Mouse (Mus musculus) liver, postnatal 0 days (tissue): ENCODE measurements at regions not wholly inside any gene's neighbourhood (a gene's known extent, or its start where the extent isn't known, plus 50 kb on each side); places are given as distances from the start of the nearest gene placed in this dataset.

Experiments
- ATAC-seq: fragments of 200-750 bp; cut with Nextera tagmentation; 2 replicates; pipeline ENCODE4 v1.8.0; 2017; ENCODE audit warnings: mild to moderate bottlenecking, moderate library complexity
- DNase-seq: peaks from one replicate; pipeline ENCODE4 v3.0.0-alpha.2; 2016
- H3K27ac ChIP-seq: fragments of 300-500 bp; sonication (generic); 2 replicates; pipeline ENCODE4 v1.5.1; 2014; ENCODE audit warnings: antibody characterized with exemption, moderate library complexity, mild to moderate bottlenecking, low read depth
- H3K27me3 ChIP-seq: fragments of 300-500 bp; sonication (generic); 2 replicates; pipeline ENCODE4 v1.6.1; 2014; ENCODE audit warnings: low read length, control low read depth, mixed read lengths; ENCODE audit not compliant: insufficient read depth
- H3K36me3 ChIP-seq: fragments of 300-500 bp; sonication (generic); replicated peaks from 2 replicates; pipeline ENCODE4 v1.6.1; 2014; ENCODE audit warnings: mild to moderate bottlenecking, control low read depth, low read length, moderate library complexity, mixed read lengths; ENCODE audit not compliant: insufficient read depth
- H3K4me1 ChIP-seq: fragments of 300-500 bp; sonication (generic); 2 replicates; pipeline ENCODE4 v1.6.1; 2014; ENCODE audit warnings: antibody characterized with exemption, mild to moderate bottlenecking, control low read depth; ENCODE audit not compliant: insufficient read depth
- H3K4me2 ChIP-seq: fragments of 300-500 bp; sonication (generic); 2 replicates; pipeline ENCODE4 v1.6.1; 2014; ENCODE audit warnings: low read depth, mild to moderate bottlenecking, low read length, moderate library complexity, mixed read lengths
- H3K4me3 ChIP-seq: fragments of 300-500 bp; sonication (generic); 2 replicates; pipeline ENCODE4 v1.5.1; 2014; ENCODE audit warnings: low read depth, low read length
- H3K9ac ChIP-seq: fragments of 300-500 bp; sonication (generic); replicated peaks from 2 replicates; pipeline ENCODE4 v1.6.1; 2014; ENCODE audit warnings: mild to moderate bottlenecking, moderate library complexity
- H3K9me3 ChIP-seq: fragments of 300-500 bp; sonication (generic); 2 replicates; pipeline ENCODE4 v1.6.1; 2016; ENCODE audit warnings: mild to moderate bottlenecking, control low read depth, low read length, mixed read lengths
- CTCF ChIP-seq: sonication (generic); IDR thresholded peaks from 2 replicates; pipeline ENCODE4 v1.5.1; 2016; ENCODE audit warnings: antibody characterized with exemption, low read depth
- EP300 ChIP-seq: IDR thresholded peaks from 2 replicates; pipeline ENCODE4 v1.6.1; 2016; ENCODE audit warnings: antibody characterized with exemption, low read depth, mild to moderate bottlenecking
- WGBS: fragments of 180-500 bp; shearing (Covaris S2); extraction: QIAGEN DNeasy Blood & Tissue Kit; methylation state at CpG from one replicate; pipeline ENCODE4 v1.1.7; 2014; ENCODE audit not compliant: insufficient replicate concordance; 5-methylcytosine and 5-hydroxymethylcytosine counted together

DNA sequence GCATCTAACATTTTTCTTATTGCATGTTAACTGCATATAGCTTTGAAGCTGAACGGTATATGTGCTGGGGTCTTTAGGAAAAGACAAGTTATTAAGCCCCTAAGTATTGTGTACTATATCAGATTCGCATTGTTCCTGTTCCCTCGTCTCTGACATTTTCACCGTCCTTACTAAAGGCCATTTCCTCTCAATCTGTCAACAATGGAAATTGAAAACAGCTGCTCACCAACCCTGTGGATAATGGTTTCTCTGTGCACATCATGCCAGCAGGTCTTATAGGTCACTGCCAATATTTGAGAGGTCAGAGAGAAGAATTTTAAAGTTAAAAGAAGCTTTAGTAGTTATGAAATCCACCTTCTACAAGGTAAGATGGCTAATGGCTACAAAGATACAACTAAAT lies 797.4 kb upstream of the Impad1 start:
- no peak for DNase-seq
- 42% methylated on average over 4 of the region's 4 CpGs for WGBS
- no peaks in the 10 kb centered on the region for H3K27me3 ChIP-seq

DNA sequence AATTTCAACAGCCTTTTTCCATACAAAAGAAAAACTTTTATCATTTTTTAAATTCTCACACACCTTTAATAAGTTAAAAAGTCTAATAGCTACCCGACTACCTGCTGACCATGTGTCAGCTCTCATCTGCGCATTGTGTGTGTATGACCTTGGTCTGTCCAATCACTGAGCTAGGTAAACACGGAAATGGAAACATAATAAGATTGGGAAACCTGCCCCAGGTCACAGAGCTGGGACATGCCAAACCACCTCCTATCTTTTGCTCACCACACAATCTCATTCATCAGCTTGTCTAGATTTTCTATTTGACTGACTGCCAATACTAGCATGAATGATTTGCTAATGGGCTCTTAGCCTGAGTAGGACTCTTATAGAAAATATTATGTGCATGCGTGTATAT lies 794.3 kb upstream of the Impad1 start:
- no peak overlapping the region for H3K4me3 ChIP-seq
- H3K9ac ChIP-seq: no peak overlapping the region
- H3K4me1 ChIP-seq: no peaks in the 10 kb centered on the region
- H3K9me3 ChIP-seq: no peaks in the 10 kb centered on the region
- TF ChIP-seq EP300: no peak
- TF ChIP-seq CTCF: no peak
- 56% methylated on average over 4 of the region's 4 CpGs for WGBS
- H3K27ac ChIP-seq: peak overlapping the region; percentile 39; the same call in 1 of the 2 replicates
- H3K27me3 ChIP-seq: no peaks in the 10 kb centered on the region
- H3K4me2 ChIP-seq: no peak overlapping the region
- DNase-seq (peak; percentile 33), ATAC-seq (peak; percentile 100)
- H3K36me3 ChIP-seq: no peaks in the 10 kb centered on the region

More for the DNA sequence above, 797.4 kb upstream of the Impad1 start:
- no peaks in the 10 kb centered on the region for H3K4me1 ChIP-seq
- no peaks in the 10 kb centered on the region for H3K9me3 ChIP-seq
- no peak overlapping the region for H3K4me3 ChIP-seq
- H3K4me2 ChIP-seq: no peak overlapping the region
- H3K27ac ChIP-seq: no peak overlapping the region
- H3K36me3 ChIP-seq: no peaks in the 10 kb centered on the region
- TF ChIP-seq CTCF: no peak
- no peak for ATAC-seq
- H3K9ac ChIP-seq: no peak overlapping the region

GRCm38 (mm10) chr4:5585205-5585604 lies 792.0 kb upstream of the Impad1 start:
- no peak for DNase-seq
- Histone ChIP-seq H3K4me1 (no peaks in the 10 kb centered on the region), H3K4me3 (no peak overlapping the region), H3K4me2 (no peak overlapping the region), H3K27me3 (no peaks in the 10 kb centered on the region), H3K27ac (no peak overlapping the region), H3K9ac (no peak overlapping the region), H3K36me3 (no peaks in the 10 kb centered on the region), H3K9me3 (no peaks in the 10 kb centered on the region)
- no peak for TF ChIP-seq EP300
- TF ChIP-seq CTCF: no peak
- 70% methylated on average over 4 of the region's 4 CpGs for WGBS
- no peak for ATAC-seq

DNA sequence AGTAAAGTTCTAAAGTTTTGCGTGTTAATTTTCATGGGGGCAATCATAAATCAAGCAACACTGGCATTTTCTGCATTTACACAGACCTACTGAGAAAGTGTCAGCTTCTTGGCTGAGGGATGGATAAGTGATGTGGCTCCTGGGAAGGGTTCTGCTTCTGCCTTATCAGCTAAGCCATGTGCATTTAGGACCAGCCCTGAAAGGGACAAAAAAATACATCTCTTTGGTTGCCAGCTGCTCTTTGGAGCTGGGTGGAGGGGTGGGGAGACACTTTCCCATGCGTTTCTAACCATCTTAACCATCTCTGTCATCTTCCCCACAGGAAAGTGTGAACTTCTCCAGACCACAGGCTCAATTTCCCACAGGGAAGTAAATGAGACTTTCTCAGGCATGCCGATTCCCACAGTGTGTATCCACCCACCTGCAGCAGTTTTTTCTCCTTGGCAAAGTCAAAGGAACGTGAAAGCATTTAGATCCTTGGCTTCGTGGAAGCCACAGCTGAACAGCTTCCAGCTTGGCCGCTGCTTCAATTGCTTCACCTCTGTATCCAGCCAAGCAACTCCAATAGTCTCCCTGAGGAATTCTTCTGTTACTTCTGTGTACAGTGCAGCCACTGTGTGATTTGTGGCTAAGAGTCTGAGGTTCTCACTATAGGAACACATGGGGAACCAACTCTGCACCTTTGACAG lies 791.0 kb upstream of the Impad1 start:
- Histone ChIP-seq H3K36me3 (no peaks in the 10 kb centered on the region), H3K27me3 (no peaks in the 10 kb centered on the region), H3K4me3 (no peak overlapping the region), H3K4me1 (no peaks in the 10 kb centered on the region), H3K9ac (no peak overlapping the region), H3K27ac (no peak overlapping the region), H3K9me3 (no peaks in the 10 kb centered on the region), H3K4me2 (no peak overlapping the region)
- ATAC-seq (no peak), DNase-seq (no peak)
- no peak for TF ChIP-seq CTCF
- no peak for TF ChIP-seq EP300
- 57% methylated on average over 6 of the region's 6 CpGs for WGBS

- Histone ChIP-seq H3K36me3 (no peaks in the 10 kb centered on the region), H3K9ac (no peak overlapping the region), H3K4me3 (no peak overlapping the region), H3K9me3 (no peaks in the 10 kb centered on the region), H3K27ac (no peak overlapping the region), H3K4me2 (no peak overlapping the region), H3K4me1 (no peaks in the 10 kb centered on the region), H3K27me3 (no peaks in the 10 kb centered on the region)
- DNase-seq (no peak), ATAC-seq (no peak)
- TF ChIP-seq CTCF: no peak
These were observed 774.9 kb upstream of the Impad1 start for GRCm38 (mm10) chr4:5568076-5568475.

- ATAC-seq (no peak), DNase-seq (no peak)
- Histone ChIP-seq H3K36me3 (no peaks in the 10 kb centered on the region), H3K27ac (no peak overlapping the region), H3K4me2 (no peak overlapping the region), H3K9me3 (no peaks in the 10 kb centered on the region), H3K27me3 (no peaks in the 10 kb centered on the region), H3K9ac (no peak overlapping the region), H3K4me3 (no peak overlapping the region), H3K4me1 (no peaks in the 10 kb centered on the region)
- 69% methylated on average over 3 of the region's 3 CpGs for WGBS
- TF ChIP-seq CTCF (no peak), EP300 (no peak)
These were observed 767.0 kb upstream of the Impad1 start for GRCm38 (mm10) chr4:5560001-5560657.
